Mouse (Mus musculus): ENCODE measurements around the gene Ffar3.

The Ffar3 gene

DNA sequence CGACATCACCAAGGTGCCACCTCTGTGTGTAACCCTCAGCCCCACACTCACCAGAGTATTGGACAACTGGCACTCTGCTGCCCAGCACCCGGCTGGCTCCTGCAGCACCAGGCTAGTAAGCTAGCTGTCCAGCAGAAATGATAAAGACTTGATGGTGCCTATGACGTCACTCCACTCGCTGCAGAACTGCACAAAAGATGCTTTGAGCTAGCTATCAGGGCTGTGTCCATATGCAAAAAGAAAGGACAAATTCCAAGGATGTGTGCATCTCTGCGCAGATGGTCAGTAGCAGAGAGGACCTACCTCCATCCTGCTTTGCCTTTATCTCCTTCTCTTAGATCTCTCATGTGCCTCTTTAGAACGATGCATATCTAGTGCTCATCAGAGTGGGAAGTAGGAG lies at the start of gene Ffar3:
Ffar3 (minus strand) TSS at position 101 of the 400 bp plus-strand sequence.
- no peak for DNase-seq (ENCODE audit: extremely low read depth, low read depth, low spot score)

DNA sequence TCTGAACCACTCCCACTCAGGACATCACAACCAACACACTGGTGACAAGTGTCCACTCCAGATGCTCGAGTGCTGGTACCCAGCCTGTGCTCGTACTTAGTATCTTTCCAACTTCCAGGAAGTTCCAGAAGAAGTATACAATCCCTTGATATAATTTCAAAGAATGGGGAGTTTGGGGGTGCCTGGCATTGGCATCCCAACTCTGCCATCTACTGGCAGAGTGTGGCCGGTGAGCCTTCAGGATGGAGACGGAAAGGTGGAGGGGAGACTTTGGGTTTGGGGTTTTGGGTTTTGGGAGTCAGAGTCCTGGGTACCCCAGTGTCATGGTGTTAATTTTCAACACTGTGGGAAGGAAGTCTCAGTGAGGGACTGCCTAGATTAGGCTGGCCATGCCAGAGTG lies 48.1 kb upstream of the Ffar3 start:
- no peak for DNase-seq (ENCODE audit: extremely low read depth, low read depth, low spot score)

DNA sequence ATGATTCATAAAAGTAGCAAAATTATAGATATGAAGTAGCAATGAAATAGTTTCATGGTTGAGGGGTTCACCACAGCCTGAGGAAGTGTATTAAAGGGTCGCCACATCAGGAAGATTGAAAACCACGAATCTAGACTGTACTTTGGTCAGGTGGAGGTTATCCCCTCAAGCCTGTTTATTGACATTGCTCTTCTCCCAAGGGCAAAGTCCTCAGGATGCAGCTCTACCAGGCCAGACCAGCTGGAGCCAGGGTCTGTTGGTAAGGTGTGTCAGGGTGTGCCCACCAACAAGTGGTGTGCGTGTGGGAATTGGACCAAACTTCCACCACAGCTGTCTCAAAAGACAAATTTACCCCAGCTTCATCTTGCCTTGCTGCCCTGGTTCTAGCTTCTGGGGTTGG lies 39.2 kb upstream of the Ffar3 start:
- no peak for DNase-seq (ENCODE audit: extremely low read depth, low read depth, low spot score)

DNA sequence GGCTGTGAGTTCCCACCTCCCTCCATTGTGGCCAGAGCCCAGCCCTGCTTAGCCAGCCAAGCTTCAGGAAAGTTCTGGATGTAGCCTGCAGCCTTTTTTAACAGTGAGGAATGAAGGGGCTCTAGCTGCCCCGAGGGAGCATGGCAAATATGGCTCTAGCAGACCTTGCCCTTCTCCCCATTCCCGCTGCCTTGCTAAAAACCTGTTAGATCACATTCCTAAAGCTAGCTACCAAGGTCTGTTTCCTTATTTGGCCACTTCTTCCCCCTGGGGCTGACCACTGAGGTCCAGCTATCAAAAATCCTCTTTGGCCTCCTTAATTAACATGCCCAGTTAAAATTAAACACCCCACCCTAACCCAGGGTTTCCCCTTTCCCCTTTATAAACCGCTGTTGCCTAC lies 36.5 kb upstream of the Ffar3 start:
- no peak for DNase-seq (ENCODE audit: extremely low read depth, low read depth, low spot score)

DNA sequence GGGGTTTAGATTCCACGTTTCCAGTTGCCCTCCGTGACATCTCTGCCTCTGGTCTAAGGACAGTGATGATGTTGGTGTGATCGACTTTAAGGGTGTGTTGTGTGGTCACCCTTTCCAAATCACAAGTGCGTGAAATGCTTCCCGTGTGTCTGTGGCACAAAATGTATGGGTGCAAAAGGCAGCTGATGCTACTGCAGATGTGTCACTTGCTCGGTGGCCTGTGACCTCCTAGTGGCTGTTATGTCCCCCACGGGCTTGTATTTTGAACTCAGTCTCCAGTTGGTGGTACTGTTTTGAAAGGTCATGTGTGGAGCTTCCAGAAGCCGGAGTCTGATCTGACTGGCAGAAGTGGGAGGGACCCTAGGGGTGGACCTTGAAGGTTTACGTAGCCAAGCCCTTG lies 35.8 kb upstream of the Ffar3 start:
- no peak for DNase-seq (ENCODE audit: extremely low read depth, low read depth, low spot score)

DNA sequence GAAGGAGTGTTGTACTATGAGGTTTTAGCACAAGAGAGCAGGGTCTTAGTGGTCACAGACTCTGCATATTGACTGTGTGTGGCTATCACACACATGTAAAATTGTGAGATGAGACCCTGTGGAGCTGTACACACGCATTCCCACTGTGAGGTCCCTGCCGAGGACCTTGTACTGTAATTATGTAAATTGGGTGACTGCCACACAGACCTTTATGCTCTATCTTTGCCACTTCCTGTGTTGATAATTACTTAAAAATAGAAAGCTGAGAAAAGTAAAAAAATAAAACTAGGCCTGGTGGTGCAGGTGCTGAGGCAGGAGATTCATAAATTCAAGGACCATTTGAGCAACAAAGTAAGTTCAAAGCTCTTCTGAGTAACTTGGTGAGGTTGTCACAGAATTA lies 34.7 kb upstream of the Ffar3 start:
- no peak for DNase-seq (ENCODE audit: extremely low read depth, low read depth, low spot score)

DNA sequence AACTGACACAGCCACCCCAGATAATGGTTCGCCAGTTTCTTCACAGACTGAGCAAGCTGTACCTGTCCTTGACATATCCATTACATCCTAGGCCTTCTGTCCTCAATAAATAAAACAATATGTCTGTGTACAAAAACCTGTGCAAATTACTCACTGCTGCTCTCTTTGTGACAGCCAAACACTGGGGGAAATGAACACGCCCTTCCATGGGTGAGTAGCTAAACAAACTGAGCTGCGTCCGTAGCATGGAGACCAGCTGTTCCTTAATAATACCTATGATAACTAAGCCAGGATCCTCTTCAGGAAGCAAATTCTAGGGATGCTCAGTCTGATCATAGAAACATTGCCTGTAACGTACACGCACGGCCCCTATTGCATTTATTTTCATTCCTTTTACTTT lies 32.8 kb upstream of the Ffar3 start:
- DNase-seq (ENCODE audit: extremely low read depth, low read depth, low spot score), result no peak

DNA sequence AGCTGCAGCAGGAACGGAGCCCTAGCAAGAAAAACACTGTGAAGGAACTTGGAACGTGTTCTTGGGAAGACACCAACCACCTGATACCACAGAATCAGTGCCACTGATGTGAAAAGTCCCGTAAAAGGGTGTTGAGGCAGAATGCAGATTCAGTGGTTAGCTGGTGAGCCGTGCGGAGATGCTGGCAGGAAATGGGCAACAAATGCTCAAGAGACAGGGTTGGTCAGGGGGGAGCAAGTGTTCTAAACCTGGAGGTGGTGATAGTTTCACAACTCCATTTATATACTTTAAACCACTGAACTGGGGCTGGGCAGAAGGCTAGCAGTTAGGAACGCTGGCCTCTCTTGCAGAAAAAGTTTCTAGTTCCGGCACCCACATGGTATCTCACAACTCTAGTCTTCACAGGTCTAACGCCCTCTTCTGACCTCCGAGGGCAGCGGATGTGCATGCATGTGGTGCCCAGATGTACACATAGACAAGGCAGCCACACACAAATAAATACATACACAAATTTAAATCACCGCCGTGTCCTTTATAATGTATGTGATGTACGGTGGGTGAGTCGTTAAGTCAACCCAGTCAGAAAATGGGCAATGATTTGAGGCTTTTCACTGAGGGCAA lies 31.7 kb upstream of the Ffar3 start:
- no peak for DNase-seq (ENCODE audit: extremely low read depth, low read depth, low spot score)

DNA sequence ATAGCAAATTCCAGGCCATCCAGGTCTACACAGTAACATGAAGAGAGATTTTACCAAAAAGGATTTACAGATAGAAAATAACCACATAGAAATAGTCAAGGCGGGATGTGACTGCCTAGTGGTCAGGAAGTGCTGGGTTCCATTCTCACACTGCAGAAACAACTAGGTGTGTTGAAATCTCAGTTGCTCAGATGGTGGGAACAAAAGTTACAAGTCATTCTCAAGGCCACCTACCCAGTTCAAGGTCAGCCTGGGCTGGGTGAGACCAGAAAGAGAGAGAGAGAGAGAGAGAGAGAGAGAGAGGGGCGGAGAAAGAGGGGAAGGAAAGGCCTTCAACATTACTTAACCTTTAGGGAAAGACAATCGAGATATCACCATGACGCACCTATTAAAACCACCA lies 30.9 kb upstream of the Ffar3 start:
- no peak for DNase-seq (ENCODE audit: extremely low read depth, low read depth, low spot score)

DNA sequence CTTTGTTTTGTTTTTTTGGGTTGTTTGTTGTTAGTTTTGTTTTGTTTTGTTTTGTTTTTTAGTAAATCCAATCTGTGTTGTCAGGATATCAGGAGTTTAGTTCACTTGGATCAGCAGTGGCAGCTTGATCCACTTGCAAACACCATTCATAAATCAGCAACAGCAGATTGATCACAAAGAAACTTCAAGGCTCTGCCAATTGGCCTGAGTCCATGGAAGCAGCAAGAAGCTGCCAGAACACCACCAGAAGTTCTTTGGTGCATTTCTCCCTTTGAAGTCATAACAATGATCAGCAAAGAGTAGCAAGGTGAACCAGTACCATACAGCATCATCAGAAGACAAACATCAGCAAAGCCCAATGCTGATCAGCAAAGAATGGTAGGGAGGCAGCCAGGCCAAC lies 28.1 kb upstream of the Ffar3 start:
- DNase-seq (ENCODE audit: extremely low read depth, low read depth, low spot score), result no peak

DNA sequence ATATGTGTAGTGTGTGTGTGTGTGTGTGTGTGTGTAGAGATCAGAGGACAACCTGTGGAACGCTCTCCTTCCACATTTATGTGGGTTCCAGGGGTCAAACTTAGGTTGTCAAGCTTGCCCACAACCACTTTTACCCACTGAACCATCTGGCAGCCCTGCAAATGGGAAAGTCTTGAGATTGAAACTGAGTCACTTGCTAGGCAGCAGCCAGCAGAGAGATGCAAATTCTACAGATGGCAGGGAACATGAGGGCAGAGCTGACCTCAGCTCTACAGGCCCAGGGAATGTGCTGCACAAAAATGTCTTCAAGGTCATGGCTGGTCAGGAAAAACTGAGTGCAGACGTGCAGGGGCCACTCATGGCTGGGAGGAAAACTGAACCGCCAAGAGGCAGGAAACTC lies 25.4 kb upstream of the Ffar3 start:
- DNase-seq (ENCODE audit: extremely low read depth, low read depth, low spot score), result no peak

DNA sequence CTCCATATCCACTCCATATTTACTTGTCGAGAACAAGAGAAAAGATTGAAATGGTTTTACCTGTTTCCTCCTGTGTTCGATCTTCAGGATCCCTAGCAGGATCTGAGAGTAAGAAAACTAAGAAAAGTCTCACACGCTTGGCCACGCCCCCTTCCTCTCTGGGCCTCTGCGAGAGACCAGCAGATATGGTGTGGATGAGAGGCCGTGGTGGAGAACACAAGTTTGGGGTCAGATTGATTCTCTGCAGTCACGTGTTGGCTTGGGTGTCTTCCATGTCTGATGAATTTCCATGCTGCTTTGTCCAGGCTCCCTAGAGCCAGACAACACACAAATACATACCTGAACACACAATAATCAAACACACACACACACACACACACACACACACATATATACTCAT lies 24.2 kb upstream of the Ffar3 start, which contains the start of gene Cd22:
Cd22 (minus strand) TSS at position 167 of the 400 bp plus-strand sequence.
- DNase-seq (ENCODE audit: extremely low read depth, low read depth, low spot score), result no peak

DNA sequence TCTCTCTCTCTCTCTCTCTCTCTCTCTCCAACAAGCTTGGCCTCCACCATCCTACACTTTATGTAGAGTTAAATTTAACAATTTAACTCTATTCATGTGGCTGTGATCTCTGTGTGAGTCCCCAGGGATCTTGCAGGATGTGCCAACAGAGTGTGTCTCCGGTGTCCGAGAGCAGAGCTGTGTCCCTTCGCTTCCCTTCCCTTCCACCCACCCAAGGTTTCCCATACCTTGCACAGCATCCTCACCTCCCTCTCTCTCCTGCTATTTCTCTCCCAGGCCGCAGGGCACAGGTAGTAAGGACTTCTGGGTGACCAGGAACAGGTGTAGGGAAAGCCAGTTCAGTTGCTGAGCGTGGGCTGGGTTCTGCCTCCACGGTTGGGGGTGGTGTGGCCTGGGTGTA lies 23.0 kb upstream of the Ffar3 start:
- DNase-seq (ENCODE audit: extremely low read depth, low read depth, low spot score), result no peak

DNA sequence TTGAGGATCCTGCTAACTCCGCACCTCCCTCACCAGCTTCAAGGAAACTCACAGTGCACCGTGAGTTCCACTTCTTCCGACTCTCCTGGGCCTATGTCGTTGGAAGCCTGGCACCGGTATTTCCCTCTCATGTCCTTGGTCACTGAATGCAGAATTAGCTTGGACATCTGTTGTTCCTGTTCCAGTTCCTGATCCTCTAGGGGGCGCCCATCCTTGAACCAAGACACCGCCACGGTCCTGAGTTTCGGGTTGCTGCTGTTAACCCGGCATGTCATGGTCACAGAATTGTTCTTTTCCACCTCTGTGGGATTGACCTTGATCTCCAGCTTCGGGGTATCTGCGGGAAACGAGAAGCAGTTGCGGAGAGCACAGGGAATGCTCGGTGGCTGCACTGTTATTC lies 17.1 kb upstream of the Ffar3 start:
- no peak for DNase-seq (ENCODE audit: extremely low read depth, low read depth, low spot score)

DNA sequence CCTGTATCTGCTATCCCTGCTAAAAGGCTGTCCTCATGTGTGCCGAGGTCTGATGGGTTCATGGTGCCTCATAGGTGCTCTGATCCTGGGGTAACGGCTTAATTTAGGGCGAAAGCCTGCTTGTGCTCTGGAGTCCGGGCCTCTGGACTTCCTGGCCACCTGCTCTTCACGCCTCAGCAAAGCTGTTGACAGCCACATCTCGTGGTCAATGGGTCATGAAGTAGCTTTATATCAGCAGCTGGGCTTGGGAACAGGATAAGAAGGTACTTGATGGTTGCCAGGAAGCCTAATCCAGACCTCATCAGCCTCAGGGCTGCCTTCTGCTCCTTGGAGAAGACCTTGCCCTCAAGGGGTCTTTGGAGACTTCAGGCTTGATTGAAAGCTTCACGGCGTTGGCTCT lies 7.4 kb upstream of the Ffar3 start:
- DNase-seq (ENCODE audit: extremely low read depth, low read depth, low spot score), result no peak

DNA sequence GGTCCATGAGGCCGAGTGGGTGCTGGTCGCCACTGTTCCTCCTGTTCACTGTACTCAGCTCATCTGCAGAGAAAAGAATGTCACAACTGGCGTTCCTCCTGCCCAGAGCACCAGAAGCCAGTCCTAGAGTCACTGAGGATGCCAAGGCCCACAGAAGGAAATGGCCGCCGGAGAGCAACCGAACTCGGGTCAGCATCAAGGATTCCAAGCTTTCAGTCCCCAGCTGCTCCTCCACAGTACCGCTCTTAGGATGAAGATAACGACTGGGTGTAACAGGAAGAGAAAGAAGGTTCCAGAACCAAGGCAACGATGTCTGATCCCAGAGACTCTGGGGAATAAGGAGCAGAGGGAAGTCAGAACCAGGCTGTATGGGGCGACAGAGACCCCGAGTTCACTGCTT lies 5.5 kb upstream of the Ffar3 start, which contains the start of gene Ffar1:
Ffar1 (minus strand) TSS at position 101 of the 400 bp plus-strand sequence.
- DNase-seq (ENCODE audit: extremely low read depth, low read depth, low spot score), result no peak

DNA sequence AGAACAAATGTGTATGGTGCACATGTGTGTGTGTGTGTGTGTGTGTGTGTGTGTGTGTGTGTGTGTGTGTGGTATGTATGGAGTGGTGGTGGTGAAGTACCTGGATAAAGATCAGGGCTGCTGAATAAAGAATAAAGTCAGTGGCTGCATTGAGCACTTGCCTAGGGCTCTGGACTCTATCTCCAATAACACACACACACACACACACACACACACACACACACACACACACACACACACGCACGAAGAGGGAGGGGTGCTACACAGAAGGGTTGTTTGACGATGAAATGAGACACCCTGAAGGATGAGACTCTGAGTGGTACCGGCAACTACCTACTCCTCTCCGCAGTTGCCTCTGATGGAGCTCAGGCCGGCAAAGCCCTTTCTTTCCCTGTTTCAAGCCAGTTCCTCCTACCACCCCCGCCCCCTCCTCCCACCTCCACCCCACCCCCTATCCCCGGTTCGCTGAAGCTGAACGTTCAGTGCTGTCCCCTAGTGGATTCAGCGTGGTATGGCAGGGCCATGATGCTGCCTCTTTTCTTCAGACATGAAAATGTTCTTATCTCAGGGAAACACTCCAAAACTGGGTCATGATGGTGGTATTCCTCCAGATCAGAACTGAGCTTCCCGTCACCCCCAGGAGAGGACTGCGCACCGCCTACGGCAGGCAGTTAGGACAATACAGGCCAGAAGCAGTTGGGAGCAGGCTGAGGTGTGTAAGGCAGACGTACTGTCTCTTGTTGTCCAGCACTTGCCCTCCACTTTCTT lies 3.8 kb upstream of the Ffar3 start:
- DNase-seq (ENCODE audit: extremely low read depth, low read depth, low spot score), result no peak

DNA sequence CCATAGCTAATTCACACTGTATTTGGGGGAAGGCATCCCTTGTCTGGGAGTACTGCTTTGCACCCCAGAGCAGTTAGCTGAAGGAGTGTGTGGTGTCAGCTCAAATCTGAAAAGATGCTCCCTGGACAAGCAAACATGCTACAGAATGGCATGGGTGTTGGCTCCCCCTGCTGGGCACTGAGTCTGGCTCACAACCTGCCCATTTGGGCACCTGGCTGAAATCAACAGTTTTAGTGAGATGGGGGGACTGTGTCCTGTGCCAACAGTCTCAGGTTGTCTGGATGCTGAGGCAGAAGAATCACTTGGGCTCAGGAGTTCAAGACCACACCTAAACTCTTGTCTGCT lies 3.3 kb upstream of the Ffar3 start:
- DNase-seq (ENCODE audit: extremely low read depth, low read depth, low spot score), result no peak

DNA sequence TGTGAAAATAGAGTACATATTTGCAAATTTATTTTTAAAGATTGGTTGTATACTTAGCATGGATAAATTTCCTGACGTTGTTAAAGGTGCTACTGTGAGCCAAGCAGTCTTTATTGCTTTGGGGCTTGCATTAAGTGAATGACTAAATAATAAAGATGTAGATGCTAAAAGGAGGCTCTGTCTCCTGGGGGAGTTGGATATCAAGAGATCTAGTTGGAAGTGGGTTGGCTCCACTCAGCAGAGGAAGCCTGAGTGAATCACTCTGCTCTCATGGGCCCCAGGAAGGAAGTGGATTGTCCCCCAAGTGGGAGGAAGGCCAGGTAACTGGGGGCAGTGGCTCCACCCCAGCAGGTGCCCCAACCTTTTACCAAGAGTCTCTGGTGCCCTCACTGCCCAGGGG lies 1.8 kb upstream of the Ffar3 start:
- DNase-seq (ENCODE audit: extremely low read depth, low read depth, low spot score), result no peak

DNA sequence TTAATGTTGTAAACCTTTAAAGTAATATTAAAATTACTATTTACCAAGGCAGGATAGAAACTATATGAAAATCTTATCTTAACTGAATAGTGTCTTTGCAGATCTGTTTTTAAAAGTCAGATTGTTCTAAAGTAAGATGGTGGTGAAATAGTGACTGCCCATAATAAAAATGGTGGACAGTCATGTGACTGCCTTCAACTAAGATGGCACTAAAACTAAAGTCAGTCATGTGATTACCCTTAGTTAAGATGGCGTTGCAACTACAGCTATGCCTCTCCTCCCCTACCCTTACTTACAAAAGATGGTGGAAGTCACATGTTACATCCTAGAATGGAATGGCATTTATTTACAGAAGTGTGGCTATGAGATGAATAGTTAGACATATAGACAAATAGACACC lies 4.6 kb downstream of the Ffar3 start:
- DNase-seq (ENCODE audit: extremely low read depth, low read depth, low spot score), result no peak

DNA sequence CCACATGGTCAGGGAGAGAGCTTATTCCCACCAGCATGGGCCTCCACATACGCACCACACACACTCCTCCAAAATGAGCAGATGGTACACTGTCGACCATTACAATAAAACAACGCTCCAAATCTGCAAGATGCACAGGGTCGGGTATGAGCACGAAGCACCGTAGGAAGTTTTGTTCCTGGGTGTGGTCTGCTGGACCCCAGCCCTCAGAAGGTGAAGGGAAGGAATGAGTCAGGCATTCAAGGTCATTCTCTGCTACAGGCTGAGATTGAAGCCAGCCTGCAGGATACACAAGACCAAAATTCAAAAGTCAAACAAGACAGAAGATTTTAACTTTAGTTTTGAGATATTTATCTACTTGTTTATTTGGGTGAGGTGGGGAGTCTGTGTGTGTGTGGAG lies 8.0 kb downstream of the Ffar3 start:
- no peak for DNase-seq (ENCODE audit: extremely low read depth, low read depth, low spot score)

DNA sequence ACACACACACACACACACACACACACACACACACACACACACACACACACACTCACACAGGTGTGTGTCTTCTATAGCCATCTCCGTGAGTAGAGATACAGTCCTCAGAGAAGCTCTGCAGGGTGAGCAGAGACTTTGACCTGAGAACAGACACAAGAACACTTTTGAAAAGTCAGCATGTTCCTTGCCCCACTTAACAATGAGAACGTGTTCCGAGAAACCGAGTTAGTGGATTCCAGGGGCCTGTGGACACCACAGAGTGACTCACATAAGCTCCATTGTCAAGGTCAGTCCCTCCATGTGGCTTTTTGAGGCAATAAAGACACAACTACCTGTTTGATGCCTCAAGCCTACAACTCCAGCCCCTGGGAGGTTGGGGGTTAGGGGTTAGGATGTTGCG lies 8.6 kb downstream of the Ffar3 start:
- no peak for DNase-seq (ENCODE audit: extremely low read depth, low read depth, low spot score)

DNA sequence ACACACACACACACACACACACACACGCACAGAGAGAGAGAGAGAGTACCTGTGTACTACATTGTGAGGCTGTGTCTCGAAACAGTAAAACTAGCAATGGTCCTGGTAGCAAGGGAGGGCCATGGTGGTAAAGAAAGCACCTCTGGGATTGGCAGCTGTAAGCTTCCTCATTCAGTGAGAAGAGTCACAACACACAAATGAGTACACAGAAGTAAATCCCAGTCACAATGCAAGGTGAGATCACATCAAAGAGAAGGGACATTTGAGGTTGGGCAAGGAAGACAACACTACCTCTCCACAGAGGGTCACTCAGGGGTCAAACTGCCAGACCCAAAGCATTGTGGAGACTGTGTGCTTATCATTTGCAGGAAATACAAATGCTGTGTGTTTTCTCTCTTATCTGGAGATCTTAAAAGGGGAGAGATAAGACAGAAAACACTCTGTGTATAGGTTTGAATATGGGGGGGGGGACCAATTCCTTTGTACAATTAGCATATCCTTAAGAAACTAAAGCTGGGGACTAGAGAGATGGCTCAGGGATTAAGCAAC lies 9.4 kb downstream of the Ffar3 start:
- no peak for DNase-seq (ENCODE audit: extremely low read depth, low read depth, low spot score)
